Mouse (Mus musculus) myocyte (in vitro differentiated cells): Measurements from ENCODE around the gene Plg.

Source experiments
- POLR2A ChIP-seq: IDR thresholded peaks from one replicate; pipeline ENCODE4 v1.6.1; 2011; ENCODE audit warnings: low read depth, mild to moderate bottlenecking, control low read depth, moderate library complexity; ENCODE audit not compliant: insufficient read length
- USF1 ChIP-seq: IDR thresholded peaks from one replicate; pipeline ENCODE4 v1.6.1; 2011; ENCODE audit warnings: low read depth, mild to moderate bottlenecking, control low read depth, moderate library complexity

GRCm38 (mm10) chr17:12437771-12438170, 59.4 kb downstream of the Plg start:
- TF ChIP-seq USF1 (no peak), POLR2A (no peak)
